Mouse (Mus musculus): ENCODE measurements around the gene Grhl1.
"Not testable (repeated sequence)": the region's sequence is repeated elsewhere in the genome, so short reads cannot be mapped to it uniquely, and the experiment has no call there.

Gene Grhl1

GRCm38 (mm10) chr12:24623486-24624251, 51.6 kb downstream of the Grhl1 start:
- Histone ChIP-seq H3K36me3 (ENCODE audit: insufficient read depth, low read length) (no peaks in the 10 kb centered on the region), H3K9me3 (ENCODE audit: low read length) (no peaks in the 10 kb centered on the region), H3K4me1 (replicated peaks; ENCODE audit: low read depth, low read length) (peaks cover 17% of the 10 kb centered on the region), H3K4me3 (replicated peaks; ENCODE audit: low read length) (peak overlapping the region; percentile 24; the same call in 1 of the 2 replicates), H3K27me3 (ENCODE audit: insufficient read depth, low read length) (peaks cover 4% of the 10 kb centered on the region; the same call in 1 of the 2 replicates)
- TF ChIP-seq CTCF (conservative IDR thresholded peaks at IDR 0.05; ENCODE audit: low read length) (no peak), POU5F1 (IDR thresholded peaks at IDR 0.05; ENCODE audit: borderline replicate concordance, low read length) (no peak), NANOG (IDR thresholded peaks at IDR 0.05; ENCODE audit: borderline replicate concordance, low read length) (no peak)

GRCm38 (mm10) chr12:24626401-24626800, 54.3 kb downstream of the Grhl1 start:
- Histone ChIP-seq H3K4me3 (replicated peaks; ENCODE audit: low read length) (no peak overlapping the region), H3K9me3 (ENCODE audit: low read length) (no peaks in the 10 kb centered on the region), H3K4me1 (replicated peaks; ENCODE audit: low read depth, low read length) (peaks cover 14% of the 10 kb centered on the region), H3K36me3 (ENCODE audit: insufficient read depth, low read length) (no peaks in the 10 kb centered on the region), H3K27me3 (ENCODE audit: insufficient read depth, low read length) (peaks cover 4% of the 10 kb centered on the region; the same call in 1 of the 2 replicates)
- no peak for TF ChIP-seq NANOG (IDR thresholded peaks at IDR 0.05; ENCODE audit: borderline replicate concordance, low read length)
- TF ChIP-seq POU5F1 (IDR thresholded peaks at IDR 0.05; ENCODE audit: borderline replicate concordance, low read length): no peak
- no peak for TF ChIP-seq CTCF (conservative IDR thresholded peaks at IDR 0.05; ENCODE audit: low read length)

GRCm38 (mm10) chr12:24627215-24627614, 55.1 kb downstream of the Grhl1 start:
- Histone ChIP-seq H3K4me1 (replicated peaks; ENCODE audit: low read depth, low read length) (peaks cover 15% of the 10 kb centered on the region), H3K4me3 (replicated peaks; ENCODE audit: low read length) (no peak overlapping the region), H3K36me3 (ENCODE audit: insufficient read depth, low read length) (no peaks in the 10 kb centered on the region), H3K27me3 (ENCODE audit: insufficient read depth, low read length) (peaks cover 4% of the 10 kb centered on the region; the same call in 1 of the 2 replicates), H3K9me3 (ENCODE audit: low read length) (no peaks in the 10 kb centered on the region)
- no peak for TF ChIP-seq CTCF (conservative IDR thresholded peaks at IDR 0.05; ENCODE audit: low read length)
- no peak for TF ChIP-seq NANOG (IDR thresholded peaks at IDR 0.05; ENCODE audit: borderline replicate concordance, low read length)
- no peak for TF ChIP-seq POU5F1 (IDR thresholded peaks at IDR 0.05; ENCODE audit: borderline replicate concordance, low read length)

- H3K4me1 ChIP-seq (replicated peaks; ENCODE audit: low read depth, low read length): peaks cover 31% of the 10 kb centered on the region
- no peaks in the 10 kb centered on the region for H3K36me3 ChIP-seq (ENCODE audit: insufficient read depth, low read length)
- peak; percentile 24; the same call in 1 of the 2 replicates for TF ChIP-seq CTCF (conservative IDR thresholded peaks at IDR 0.05; ENCODE audit: low read length)
- no peak for TF ChIP-seq POU5F1 (IDR thresholded peaks at IDR 0.05; ENCODE audit: borderline replicate concordance, low read length)
- TF ChIP-seq NANOG (IDR thresholded peaks at IDR 0.05; ENCODE audit: borderline replicate concordance, low read length): no peak
- H3K9me3 ChIP-seq (ENCODE audit: low read length): no peaks in the 10 kb centered on the region
- no peak overlapping the region for H3K4me3 ChIP-seq (replicated peaks; ENCODE audit: low read length)
- 0 out of 2 replicates have a peak, but pooled peaks cover 2% of the 10 kb centered on the region for H3K27me3 ChIP-seq (ENCODE audit: insufficient read depth, low read length)
Observed at GRCm38 (mm10) chr12:24630220-24630619, 58.1 kb downstream of the Grhl1 start.

GRCm38 (mm10) chr12:24632404-24632803, 60.3 kb downstream of the Grhl1 start:
- H3K9me3 ChIP-seq (ENCODE audit: low read length): no peaks in the 10 kb centered on the region
- H3K27me3 ChIP-seq (ENCODE audit: insufficient read depth, low read length): no peaks in the 10 kb centered on the region
- peaks cover 43% of the 10 kb centered on the region for H3K4me1 ChIP-seq (replicated peaks; ENCODE audit: low read depth, low read length)
- TF ChIP-seq POU5F1 (IDR thresholded peaks at IDR 0.05; ENCODE audit: borderline replicate concordance, low read length): no peak
- no peak for TF ChIP-seq NANOG (IDR thresholded peaks at IDR 0.05; ENCODE audit: borderline replicate concordance, low read length)
- TF ChIP-seq CTCF (conservative IDR thresholded peaks at IDR 0.05; ENCODE audit: low read length): no peak
- no peak overlapping the region for H3K4me3 ChIP-seq (replicated peaks; ENCODE audit: low read length)
- no peaks in the 10 kb centered on the region for H3K36me3 ChIP-seq (ENCODE audit: insufficient read depth, low read length)

GRCm38 (mm10) chr12:24633753-24634191, 61.7 kb downstream of the Grhl1 start:
- no peak for TF ChIP-seq CTCF (conservative IDR thresholded peaks at IDR 0.05; ENCODE audit: low read length)
- Histone ChIP-seq H3K27me3 (ENCODE audit: insufficient read depth, low read length) (no peaks in the 10 kb centered on the region), H3K9me3 (ENCODE audit: low read length) (no peaks in the 10 kb centered on the region), H3K4me3 (replicated peaks; ENCODE audit: low read length) (peak overlapping the region; percentile 26; the same call in 1 of the 2 replicates), H3K36me3 (ENCODE audit: insufficient read depth, low read length) (no peaks in the 10 kb centered on the region), H3K4me1 (replicated peaks; ENCODE audit: low read depth, low read length) (peaks cover 45% of the 10 kb centered on the region)

- TF ChIP-seq CTCF (conservative IDR thresholded peaks at IDR 0.05; ENCODE audit: low read length): no peak
- no peak for TF ChIP-seq NANOG (IDR thresholded peaks at IDR 0.05; ENCODE audit: borderline replicate concordance, low read length)
- TF ChIP-seq POU5F1 (IDR thresholded peaks at IDR 0.05; ENCODE audit: borderline replicate concordance, low read length): no peak
- Histone ChIP-seq H3K36me3 (ENCODE audit: insufficient read depth, low read length) (no peaks in the 10 kb centered on the region), H3K4me3 (replicated peaks; ENCODE audit: low read length) (peak overlapping the region; percentile 26; the same call in 1 of the 2 replicates), H3K9me3 (ENCODE audit: low read length) (no peaks in the 10 kb centered on the region), H3K4me1 (replicated peaks; ENCODE audit: low read depth, low read length) (peaks cover 49% of the 10 kb centered on the region), H3K27me3 (ENCODE audit: insufficient read depth, low read length) (no peaks in the 10 kb centered on the region)
Observed at GRCm38 (mm10) chr12:24634212-24634611, 62.1 kb downstream of the Grhl1 start.

GRCm38 (mm10) chr12:24634648-24635047, 62.6 kb downstream of the Grhl1 start:
- peaks cover 53% of the 10 kb centered on the region for H3K4me1 ChIP-seq (replicated peaks; ENCODE audit: low read depth, low read length)
- H3K27me3 ChIP-seq (ENCODE audit: insufficient read depth, low read length): no peaks in the 10 kb centered on the region
- TF ChIP-seq NANOG (IDR thresholded peaks at IDR 0.05; ENCODE audit: borderline replicate concordance, low read length): no peak
- TF ChIP-seq POU5F1 (IDR thresholded peaks at IDR 0.05; ENCODE audit: borderline replicate concordance, low read length): no peak
- TF ChIP-seq CTCF (conservative IDR thresholded peaks at IDR 0.05; ENCODE audit: low read length): no peak
- no peak overlapping the region for H3K4me3 ChIP-seq (replicated peaks; ENCODE audit: low read length)
- H3K36me3 ChIP-seq (ENCODE audit: insufficient read depth, low read length): no peaks in the 10 kb centered on the region
- H3K9me3 ChIP-seq (ENCODE audit: low read length): no peaks in the 10 kb centered on the region

- not testable (repeated sequence) for H3K4me3 ChIP-seq (replicated peaks; ENCODE audit: low read length); H3K36me3 ChIP-seq (ENCODE audit: insufficient read depth, low read length); H3K27me3 ChIP-seq (ENCODE audit: insufficient read depth, low read length); H3K9me3 ChIP-seq (ENCODE audit: low read length)
- H3K4me1 ChIP-seq (replicated peaks; ENCODE audit: low read depth, low read length): peaks cover 45% of the 10 kb centered on the region
Observed at GRCm38 (mm10) chr12:24638787-24639186, 66.7 kb downstream of the Grhl1 start.
